Mouse (Mus musculus): ENCODE measurements at regions not wholly inside any gene's neighbourhood (a gene's known extent, or its start where the extent isn't known, plus 50 kb on each side); places are given as distances from the start of the nearest gene placed in this dataset.

DNA sequence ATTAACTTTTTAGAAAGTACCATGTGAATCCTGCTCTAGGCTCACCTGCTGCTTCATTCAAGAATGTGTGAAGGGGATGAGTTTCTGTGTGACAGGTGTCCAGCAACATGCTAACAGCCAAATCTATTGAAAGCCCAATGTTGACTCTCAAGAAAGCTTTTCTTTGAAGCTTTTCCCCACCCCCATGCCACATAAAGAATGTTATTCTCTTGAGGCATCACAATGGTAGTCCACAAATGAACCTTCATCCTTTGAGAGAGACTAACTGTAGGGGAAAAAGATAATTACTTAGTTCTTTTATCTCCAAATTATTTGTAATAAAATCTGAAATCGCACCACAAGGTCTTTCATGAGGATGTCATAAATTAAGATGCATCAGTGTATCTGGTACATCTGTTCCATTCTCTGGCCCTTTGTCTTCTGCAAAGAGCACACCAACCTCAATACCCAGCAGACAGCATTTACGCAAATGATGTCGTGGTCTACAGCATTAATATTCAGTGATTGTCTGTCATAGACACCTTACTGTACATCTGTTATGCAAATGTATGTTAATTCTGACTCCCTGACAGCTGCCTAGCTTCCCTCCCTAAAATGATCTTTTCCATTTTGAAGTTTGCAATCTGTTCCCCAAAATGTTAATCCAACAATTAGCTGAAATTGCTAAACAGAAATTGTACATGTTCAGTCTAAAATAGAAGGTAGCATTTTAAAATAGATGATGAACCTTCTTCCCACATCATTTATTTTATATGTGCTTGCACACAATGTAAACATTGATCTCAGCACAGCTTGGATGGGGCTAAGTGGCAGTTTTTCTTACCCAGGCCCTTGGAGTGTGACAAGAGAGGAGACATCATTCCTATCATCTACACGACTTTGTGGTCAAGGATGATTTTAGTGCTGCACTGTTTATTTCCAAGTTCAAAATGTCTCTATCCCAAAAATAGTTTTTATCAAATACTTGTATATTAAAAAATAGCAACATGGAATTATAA is 455.7 kb downstream of the Gm16223 start:
- TF ChIP-seq CTCF (IDR thresholded peaks at IDR 0.05; ENCODE audit: borderline replicate concordance, extremely low read depth, insufficient read depth, insufficient read length) (no peak), POLR2A (IDR thresholded peaks at IDR 0.05; ENCODE audit: borderline replicate concordance, extremely low read depth, insufficient read depth, insufficient read length, poor library complexity, severe bottlenecking) (no peak)

Data from brain, embryonic 14.5 days (tissue).